Mouse (Mus musculus): ENCODE data around the gene Slc35e3.

DNA sequence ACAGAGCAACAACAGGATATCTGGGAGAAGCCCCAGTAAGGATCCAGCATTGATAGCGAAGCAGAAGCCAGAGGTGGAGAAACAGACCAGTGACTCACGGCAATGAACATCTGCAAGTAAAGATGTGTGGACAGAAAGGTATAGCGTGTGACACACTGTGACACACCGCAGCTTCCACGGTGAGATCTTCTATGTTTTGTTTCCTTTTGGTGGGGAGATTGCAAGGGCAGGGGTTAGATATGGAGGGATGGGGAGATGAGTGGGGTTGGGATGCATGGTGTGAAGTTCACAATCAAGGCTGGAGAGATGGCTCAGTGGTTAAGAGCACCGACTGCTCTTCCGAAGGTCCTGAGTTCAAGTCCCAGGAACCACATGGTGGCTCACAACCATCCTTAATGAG, 16.0 kb downstream of the Slc35e3 start:
- no peak for TF ChIP-seq CTCF (IDR thresholded peaks at IDR 0.05; ENCODE audit: low read depth)
- no peak for TF ChIP-seq EP300 (optimal IDR thresholded peaks at IDR 0.05)

All from stomach, postnatal 0 days (tissue).